Mouse (Mus musculus): ENCODE results near the gene Tmem266.

DNA sequence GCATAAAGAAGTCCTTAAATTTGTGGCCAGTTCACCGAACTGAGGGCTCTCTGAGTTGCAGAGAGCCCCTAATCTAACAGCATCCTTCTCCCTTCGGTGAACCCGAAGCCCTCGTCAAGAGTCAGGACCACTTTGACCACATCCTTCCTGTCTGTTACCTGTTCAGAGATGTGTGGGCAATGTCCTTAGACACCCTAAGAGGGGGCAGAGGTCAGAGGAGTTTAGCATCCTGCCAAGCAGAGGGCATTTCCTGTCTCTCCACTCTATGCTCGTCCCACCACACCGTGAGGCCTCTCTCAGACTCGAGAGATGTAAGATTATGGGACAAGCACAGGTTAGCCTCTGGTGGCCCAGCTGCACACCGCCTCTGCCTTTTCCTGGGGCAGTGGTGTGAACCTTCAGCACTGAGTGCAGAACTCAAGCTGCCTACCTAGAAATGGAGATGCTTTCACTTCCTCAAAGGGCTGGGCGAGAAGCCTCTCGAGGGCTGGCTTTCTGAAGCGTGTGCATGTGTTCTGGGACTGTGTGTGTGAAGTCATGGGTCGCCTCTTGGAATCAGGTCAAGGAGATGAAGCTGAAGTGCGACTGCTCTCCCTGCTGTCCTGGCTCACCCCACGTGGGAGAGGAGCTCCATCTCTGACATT lies 61.3 kb downstream of the Tmem266 start:
- no peak for TF ChIP-seq CTCF (IDR thresholded peaks at IDR 0.05; ENCODE audit: low read depth)
- no peak for TF ChIP-seq EP300 (optimal IDR thresholded peaks at IDR 0.05)
